Mouse (Mus musculus) liver, embryonic 14.5 days (tissue): ENCODE measurements around the gene Crabp2.

ENCODE experiments used
- CTCF ChIP-seq: IDR thresholded peaks from 2 replicates; pipeline ENCODE4 v1.5.1; 2016; ENCODE audit warnings: antibody characterized with exemption, low read depth, control low read depth
- EP300 ChIP-seq: IDR thresholded peaks from 2 replicates; pipeline ENCODE4 v1.6.1; 2016; ENCODE audit warnings: antibody characterized with exemption, low read depth

DNA sequence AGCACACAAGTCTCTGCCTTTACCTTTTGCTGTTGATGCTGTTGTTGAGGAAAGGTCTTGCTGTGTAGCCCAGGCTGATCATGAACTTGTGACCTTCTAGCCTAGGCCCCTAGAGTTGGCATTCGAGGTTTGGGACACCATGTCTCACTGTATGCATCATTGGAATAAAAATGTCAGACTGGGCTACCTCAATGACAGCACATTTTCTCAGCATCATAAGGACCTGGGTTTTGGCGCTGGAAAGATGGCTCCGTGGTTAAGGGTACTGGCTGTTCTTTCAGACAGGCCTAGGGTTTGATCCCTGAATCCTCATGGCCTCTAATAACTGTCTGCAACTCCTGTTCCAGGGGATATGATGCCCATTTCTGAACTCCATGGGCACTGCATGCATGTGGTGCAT is 48.7 kb upstream of the Crabp2 start:
- no peak for TF ChIP-seq CTCF
- TF ChIP-seq EP300, result no peak
